Mouse (Mus musculus): ENCODE results near the gene Kcnh6. TPM values are rescaled to one million over a fixed set of nuclear protein-coding genes. Genes with fewer than 3 reads are reported as not detected.

Gene Kcnh6
- polyA plus RNA-seq, 1 experiment from 2014 or later = 0.39 TPM

- Histone ChIP-seq H3K4me2 (peak overlapping the region; percentile 46; the same call in 1 of the 2 replicates), H3K27ac (ENCODE audit: low read depth) (peak overlapping the region; percentile 60), H3K27me3 (ENCODE audit: insufficient read depth, low read length) (no peaks in the 10 kb centered on the region), H3K4me1 (ENCODE audit: insufficient read depth) (peaks cover 7% of the 10 kb centered on the region; the same call in 1 of the 2 replicates), H3K36me3 (ENCODE audit: insufficient read depth) (no peaks in the 10 kb centered on the region), H3K4me3 (ENCODE audit: low read depth, low read length) (peak overlapping the region; percentile 11; the same call in 1 of the 2 replicates), H3K9ac (peak overlapping the region; percentile 29; the same call in 1 of the 2 replicates), H3K9me3 (ENCODE audit: low read depth, low read length) (no peaks in the 10 kb centered on the region)
- ATAC-seq (ENCODE audit: insufficient read depth) = no peak; the same call in 1 of the 2 replicates
- 0 out of 2 replicates have a peak, but pooled peaks have one; percentile 12 for TF ChIP-seq CTCF (IDR thresholded peaks at IDR 0.05; ENCODE audit: low read depth)
- 33% methylated on average over 11 of the region's 11 CpGs for WGBS
- peak; percentile 45 for DNase-seq
These were observed 25.6 kb downstream of the Kcnh6 start for GRCm38 (mm10) chr11:106033491-106033919.

GRCm38 (mm10) chr11:106034986-106035385, 27.1 kb downstream of the Kcnh6 start:
- H3K9me3 ChIP-seq (ENCODE audit: low read depth, low read length) = no peaks in the 10 kb centered on the region
- WGBS = 82% methylated on average over 9 of the region's 9 CpGs
- TF ChIP-seq CTCF (IDR thresholded peaks at IDR 0.05; ENCODE audit: low read depth) = no peak

GRCm38 (mm10) chr11:106036548-106037417, 28.9 kb downstream of the Kcnh6 start, which contains the start of gene Dcaf7:
TSS of gene Dcaf7 (plus strand) at chr11:106036872.
- TF ChIP-seq CTCF (IDR thresholded peaks at IDR 0.05; ENCODE audit: low read depth) = no peak
- under 1% methylated on average over 66 of the region's 66 CpGs for WGBS
- peak within 1 kb of the TSS; percentile 91 for H3K9ac ChIP-seq
- no peaks in the 10 kb centered on the region for H3K27me3 ChIP-seq (ENCODE audit: insufficient read depth, low read length)
- DNase-seq (peak; percentile 98), ATAC-seq (ENCODE audit: insufficient read depth) (peak; percentile 99)
- peak within 1 kb of the TSS; percentile 87 for H3K27ac ChIP-seq (ENCODE audit: low read depth)
- 0 out of 2 replicates have a peak, but pooled peaks cover 4% of the 10 kb centered on the region for H3K36me3 ChIP-seq (ENCODE audit: insufficient read depth)
- peak within 1 kb of the TSS; percentile 98 for H3K4me3 ChIP-seq (ENCODE audit: low read depth, low read length)
- H3K4me2 ChIP-seq = peak within 1 kb of the TSS; percentile 93
- H3K4me1 ChIP-seq (ENCODE audit: insufficient read depth) = peaks cover 7% of the 10 kb centered on the region; the same call in 1 of the 2 replicates
- H3K9me3 ChIP-seq (ENCODE audit: low read depth, low read length) = no peaks in the 10 kb centered on the region

More at GRCm38 (mm10) chr11:106034986-106035385, 27.1 kb downstream of the Kcnh6 start:
- Histone ChIP-seq H3K27me3 (ENCODE audit: insufficient read depth, low read length) (no peaks in the 10 kb centered on the region), H3K9ac (no peak overlapping the region), H3K4me1 (ENCODE audit: insufficient read depth) (peaks cover 7% of the 10 kb centered on the region; the same call in 1 of the 2 replicates), H3K4me3 (ENCODE audit: low read depth, low read length) (no peak overlapping the region), H3K36me3 (ENCODE audit: insufficient read depth) (0 out of 2 replicates have a peak, but pooled peaks cover 4% of the 10 kb centered on the region), H3K4me2 (no peak overlapping the region), H3K27ac (ENCODE audit: low read depth) (no peak overlapping the region)
- ATAC-seq (ENCODE audit: insufficient read depth) (no peak), DNase-seq (no peak)

DNA sequence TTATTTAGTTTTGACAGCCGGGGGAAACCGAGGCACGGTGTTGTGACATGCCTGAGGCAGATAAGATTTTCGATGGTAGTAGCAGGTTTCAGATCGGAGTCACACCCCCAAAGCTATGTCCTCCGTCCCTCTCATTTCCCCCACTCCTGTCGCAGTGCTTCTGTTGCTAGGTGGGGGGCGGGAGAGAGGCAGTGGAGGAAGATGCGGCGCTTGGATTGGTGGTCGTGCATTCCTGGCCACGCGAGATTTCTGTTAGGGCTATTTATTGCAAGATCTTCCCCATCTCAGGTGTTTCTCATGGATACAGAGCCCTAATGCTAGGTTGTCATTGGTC, 29.5 kb downstream of the Kcnh6 start:
- H3K27ac ChIP-seq (ENCODE audit: low read depth) = peak overlapping the region; percentile 87
- peak overlapping the region; percentile 91 for H3K9ac ChIP-seq
- peak; percentile 17; the same call in 1 of the 2 replicates for TF ChIP-seq CTCF (IDR thresholded peaks at IDR 0.05; ENCODE audit: low read depth)
- ATAC-seq (ENCODE audit: insufficient read depth) (peak; percentile 1; the same call in 1 of the 2 replicates), DNase-seq (peak; percentile 64)
- H3K36me3 ChIP-seq (ENCODE audit: insufficient read depth) = 0 out of 2 replicates have a peak, but pooled peaks cover 4% of the 10 kb centered on the region
- no peaks in the 10 kb centered on the region for H3K9me3 ChIP-seq (ENCODE audit: low read depth, low read length)
- H3K4me2 ChIP-seq = peak overlapping the region; percentile 93
- H3K27me3 ChIP-seq (ENCODE audit: insufficient read depth, low read length) = no peaks in the 10 kb centered on the region
- peaks cover 7% of the 10 kb centered on the region; the same call in 1 of the 2 replicates for H3K4me1 ChIP-seq (ENCODE audit: insufficient read depth)
- H3K4me3 ChIP-seq (ENCODE audit: low read depth, low read length) = peak overlapping the region; percentile 98
- 0% methylated on average over 13 of the region's 13 CpGs for WGBS

GRCm38 (mm10) chr11:106044349-106044748, 36.4 kb downstream of the Kcnh6 start:
- no peak overlapping the region for H3K9ac ChIP-seq
- H3K27ac ChIP-seq (ENCODE audit: low read depth) = no peak overlapping the region
- no peak for TF ChIP-seq CTCF (IDR thresholded peaks at IDR 0.05; ENCODE audit: low read depth)
- H3K4me3 ChIP-seq (ENCODE audit: low read depth, low read length) = no peak overlapping the region
- no peak overlapping the region for H3K4me2 ChIP-seq
- DNase-seq (no peak), ATAC-seq (ENCODE audit: insufficient read depth) (no peak)
- H3K4me1 ChIP-seq (ENCODE audit: insufficient read depth) = no peaks in the 10 kb centered on the region
- H3K9me3 ChIP-seq (ENCODE audit: low read depth, low read length) = no peaks in the 10 kb centered on the region
- no peaks in the 10 kb centered on the region for H3K27me3 ChIP-seq (ENCODE audit: insufficient read depth, low read length)
- peaks cover 35% of the 10 kb centered on the region for H3K36me3 ChIP-seq (ENCODE audit: insufficient read depth)

GRCm38 (mm10) chr11:106045256-106045655, 37.3 kb downstream of the Kcnh6 start:
- no peak for TF ChIP-seq CTCF (IDR thresholded peaks at IDR 0.05; ENCODE audit: low read depth)
- no peak overlapping the region for H3K4me3 ChIP-seq (ENCODE audit: low read depth, low read length)

GRCm38 (mm10) chr11:106045780-106046179, 37.9 kb downstream of the Kcnh6 start:
- DNase-seq (no peak), ATAC-seq (ENCODE audit: insufficient read depth) (no peak)
- no peak overlapping the region for H3K9ac ChIP-seq
- H3K9me3 ChIP-seq (ENCODE audit: low read depth, low read length) = no peaks in the 10 kb centered on the region
- H3K27me3 ChIP-seq (ENCODE audit: insufficient read depth, low read length) = no peaks in the 10 kb centered on the region
- H3K4me3 ChIP-seq (ENCODE audit: low read depth, low read length) = no peak overlapping the region
- WGBS = 96% methylated on average over 3 of the region's 3 CpGs
- H3K27ac ChIP-seq (ENCODE audit: low read depth) = no peak overlapping the region
- H3K36me3 ChIP-seq (ENCODE audit: insufficient read depth) = peaks cover 46% of the 10 kb centered on the region
- no peaks in the 10 kb centered on the region for H3K4me1 ChIP-seq (ENCODE audit: insufficient read depth)
- TF ChIP-seq CTCF (IDR thresholded peaks at IDR 0.05; ENCODE audit: low read depth) = no peak
- no peak overlapping the region for H3K4me2 ChIP-seq

More at GRCm38 (mm10) chr11:106045256-106045655, 37.3 kb downstream of the Kcnh6 start:
- H3K4me2 ChIP-seq = no peak overlapping the region
- H3K9ac ChIP-seq = no peak overlapping the region
- no peaks in the 10 kb centered on the region for H3K9me3 ChIP-seq (ENCODE audit: low read depth, low read length)
- DNase-seq = no peak
- no peak for ATAC-seq (ENCODE audit: insufficient read depth)
- H3K27ac ChIP-seq (ENCODE audit: low read depth) = no peak overlapping the region
- WGBS = 90% methylated on average over 1 of the region's 1 CpGs
- H3K36me3 ChIP-seq (ENCODE audit: insufficient read depth) = peaks cover 41% of the 10 kb centered on the region
- no peaks in the 10 kb centered on the region for H3K27me3 ChIP-seq (ENCODE audit: insufficient read depth, low read length)
- no peaks in the 10 kb centered on the region for H3K4me1 ChIP-seq (ENCODE audit: insufficient read depth)

Measured in lung, embryonic 14.5 days (tissue).